Mouse (Mus musculus): ENCODE measurements at regions not wholly inside any gene's neighbourhood (a gene's known extent, or its start where the extent isn't known, plus 50 kb on each side); places are given as distances from the start of the nearest gene placed in this dataset.

GRCm38 (mm10) chr7:138005806-138006205 is 391.7 kb downstream of the Tcerg1l start:
- TF ChIP-seq CTCF (IDR thresholded peaks at IDR 0.05; ENCODE audit: control insufficient read depth, insufficient read depth, low read length) (no peak), POLR2A (IDR thresholded peaks at IDR 0.05; ENCODE audit: borderline replicate concordance, control insufficient read depth, low read depth, low read length) (no peak)

Measured in bone marrow, adult 2 months (tissue).